Mouse (Mus musculus) E14TG2a.4 (cell line): ENCODE results near the gene Tspan9.

Experiments
- CTCF ChIP-seq: conservative IDR thresholded peaks from 2 replicates; pipeline ENCODE4 v1.5.1; 2014; ENCODE audit warnings: low read length
- NANOG ChIP-seq: IDR thresholded peaks from 2 replicates; pipeline ENCODE4 v1.6.1; 2014; ENCODE audit warnings: borderline replicate concordance, low read length, mixed read lengths
- POU5F1 ChIP-seq: IDR thresholded peaks from 2 replicates; pipeline ENCODE4 v1.6.1; 2014; ENCODE audit warnings: low read length, borderline replicate concordance

- TF ChIP-seq CTCF (no peak), POU5F1 (no peak), NANOG (no peak)
Observed at GRCm38 (mm10) chr6:128121691-128122090, 21.7 kb downstream of the Tspan9 start.
